Mouse (Mus musculus): ENCODE data around the gene Ccng1. TPM values are rescaled to one million over a fixed set of nuclear protein-coding genes. Genes with fewer than 3 reads are reported as not detected.

The Ccng1 gene
- 100 to 1,000 TPM; 111 to 224 TPM for polyA plus RNA-seq (2017; shearing (Covaris generic))

GRCm38 (mm10) chr11:40755109-40755627, at the start of gene Ccng1:
Ccng1 (minus strand) TSS chr11:40755311.

GRCm38 (mm10) chr11:40733339-40734174, 21.6 kb downstream of the Ccng1 start, which contains the start of the genes Hmmr and Nudcd2:
Hmmr (minus strand) TSS chr11:40733422.
Nudcd2 (plus strand) TSS chr11:40733667.

Other genes starting within 250 kb of the Ccng1 start
- gene Mat2b, start 60.1 kb downstream of the Ccng1 start, polyA plus RNA-seq (2017; shearing (Covaris generic)): 100 to 1,000 TPM; 235 to 253 TPM
- 1 to 10 TPM; 6.9 to 7.0 TPM for gene Hmmr, start 21.9 kb downstream of the Ccng1 start, polyA plus RNA-seq (2017; shearing (Covaris generic))
- 10 to 100 TPM; 89.8 to 99.6 TPM for gene Nudcd2, start 21.6 kb downstream of the Ccng1 start, polyA plus RNA-seq (2017; shearing (Covaris generic))